Mouse (Mus musculus): ENCODE results near the gene Lrba. TPM values are rescaled to one million over a fixed set of nuclear protein-coding genes. Genes with fewer than 3 reads are reported as not detected.

The Lrba gene
- total RNA-seq, 2 experiments from 2014 or later: 21.3 TPM

DNA sequence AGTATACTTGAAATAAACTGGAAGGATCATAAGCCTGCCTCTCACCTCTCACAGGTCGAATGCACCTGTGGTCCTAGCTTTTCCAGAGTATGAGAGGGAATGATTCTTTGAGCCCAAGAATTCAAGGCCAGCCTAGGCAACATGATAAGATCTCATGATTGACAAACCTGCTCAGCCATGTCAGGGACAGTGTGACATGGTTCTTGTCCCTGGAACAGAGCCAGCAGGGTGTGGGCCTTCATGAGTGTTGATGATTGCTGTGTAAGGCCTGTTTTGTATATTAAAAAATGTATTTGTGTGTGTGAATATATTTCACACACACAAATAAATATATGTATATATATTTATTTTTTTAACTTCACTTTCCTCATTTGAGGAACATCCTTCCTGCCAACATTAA lies 29.3 kb downstream of the Lrba start:
- no peak for DNase-seq (ENCODE audit: low spot score in 2 of 2)

DNA sequence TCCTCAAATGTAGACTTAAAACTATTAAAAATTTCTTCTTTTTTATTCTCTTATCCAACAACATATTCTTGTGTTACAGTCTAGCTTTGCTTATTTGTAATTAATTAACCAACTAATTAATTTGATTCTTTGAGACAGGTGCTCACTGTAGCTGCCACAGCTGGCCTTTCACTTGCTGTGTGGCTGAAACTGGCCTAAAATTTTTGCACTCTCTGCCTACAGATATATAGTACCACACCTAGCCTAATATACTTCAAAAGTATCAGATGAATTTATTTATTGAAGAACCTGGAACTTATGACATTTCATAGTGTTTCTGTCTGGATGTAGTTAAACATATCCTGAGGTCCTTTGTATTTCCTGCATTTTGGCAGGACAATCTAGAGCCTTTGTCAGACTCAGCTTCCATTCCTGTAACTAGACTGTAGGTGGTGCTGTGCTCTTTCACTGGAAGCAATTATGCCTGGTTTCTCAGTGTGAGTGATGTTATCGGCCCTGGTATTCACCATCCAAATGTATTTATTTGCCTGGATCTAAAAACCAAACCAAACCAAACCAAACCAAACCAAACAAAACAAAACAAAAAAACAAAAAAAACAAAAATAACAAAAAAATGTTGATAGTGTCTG lies 43.7 kb downstream of the Lrba start:
- peak; percentile 10 to 22 for DNase-seq (ENCODE audit: low spot score in 2 of 2)

DNA sequence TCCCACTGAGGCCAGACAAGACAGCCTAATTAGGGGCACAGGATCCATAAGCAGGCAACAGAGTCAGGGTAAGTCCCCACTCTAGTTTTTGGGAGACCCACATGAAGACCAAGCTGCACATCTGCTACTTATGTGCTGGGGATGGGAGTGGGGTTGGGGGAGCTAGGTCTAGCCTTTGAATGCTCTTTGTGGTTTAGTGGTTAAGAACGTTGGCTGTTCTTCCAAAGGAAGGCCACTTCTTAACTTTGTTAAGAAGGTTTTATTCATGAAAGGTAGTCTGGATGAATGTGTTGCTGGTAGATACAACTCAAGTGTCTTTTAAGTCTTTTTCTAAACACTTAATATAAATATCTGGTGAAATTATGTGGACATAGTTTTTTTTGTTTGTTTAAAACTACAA lies 51.2 kb downstream of the Lrba start:
- no peak for DNase-seq (ENCODE audit: low spot score in 2 of 2)

DNA sequence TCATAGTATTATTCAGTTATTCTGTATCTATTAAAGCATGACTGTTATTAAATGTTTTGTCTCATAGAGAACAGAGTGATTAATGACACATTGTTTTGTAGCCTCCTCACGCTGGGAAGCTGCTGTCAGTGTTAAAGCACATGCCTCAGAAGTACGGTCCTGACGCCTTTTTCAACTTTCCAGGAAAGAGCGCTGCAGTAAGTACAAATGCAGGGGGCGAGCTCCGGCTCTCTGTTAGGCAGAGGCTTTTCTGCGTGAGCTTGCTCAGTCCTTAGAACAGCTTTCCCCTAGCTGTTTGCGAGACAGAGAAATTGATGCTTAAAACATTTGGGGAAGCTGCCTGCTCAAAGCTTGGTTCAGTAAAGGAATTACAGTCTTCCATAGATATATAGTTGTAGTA lies 66.8 kb downstream of the Lrba start:
- no peak for DNase-seq (ENCODE audit: low spot score in 2 of 2)

DNA sequence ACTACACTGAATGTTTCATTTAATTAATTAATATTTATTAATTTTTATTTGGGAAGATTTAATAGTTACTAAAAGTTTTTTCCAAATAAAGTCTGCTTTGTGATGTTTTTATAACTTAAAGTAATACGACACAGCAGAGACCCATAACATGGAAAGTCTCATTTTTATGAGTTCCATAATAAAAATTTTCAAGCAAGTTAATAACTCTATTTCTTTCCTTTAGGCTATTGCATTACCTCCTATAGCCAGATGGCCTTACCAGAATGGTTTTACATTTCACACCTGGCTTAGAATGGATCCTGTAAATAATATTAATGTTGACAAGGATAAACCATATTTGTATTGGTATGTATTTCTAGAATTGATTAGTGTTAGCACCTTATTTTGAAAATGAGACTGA lies 70.4 kb downstream of the Lrba start:
- DNase-seq (ENCODE audit: low spot score in 2 of 2): no peak

DNA sequence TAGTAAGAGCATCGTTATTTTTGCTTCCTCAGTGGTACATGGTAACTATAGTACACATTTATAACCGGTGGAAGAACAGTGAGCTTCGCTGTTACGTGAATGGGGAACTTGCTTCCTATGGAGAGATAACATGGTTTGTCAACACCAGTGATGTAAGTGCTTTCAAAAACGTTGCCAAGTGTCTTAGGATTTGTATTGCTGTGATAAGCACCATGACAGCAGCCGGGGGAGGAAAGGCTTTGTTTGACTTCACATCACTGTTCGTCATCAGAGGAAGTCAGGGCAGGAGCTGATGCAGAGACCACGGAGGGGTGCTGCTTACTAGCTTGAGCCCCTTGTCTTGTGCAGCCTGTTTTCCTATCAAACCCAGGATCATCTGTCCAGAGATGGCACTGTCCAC lies 71.7 kb downstream of the Lrba start:
- no peak for DNase-seq (ENCODE audit: low spot score in 2 of 2)

DNA sequence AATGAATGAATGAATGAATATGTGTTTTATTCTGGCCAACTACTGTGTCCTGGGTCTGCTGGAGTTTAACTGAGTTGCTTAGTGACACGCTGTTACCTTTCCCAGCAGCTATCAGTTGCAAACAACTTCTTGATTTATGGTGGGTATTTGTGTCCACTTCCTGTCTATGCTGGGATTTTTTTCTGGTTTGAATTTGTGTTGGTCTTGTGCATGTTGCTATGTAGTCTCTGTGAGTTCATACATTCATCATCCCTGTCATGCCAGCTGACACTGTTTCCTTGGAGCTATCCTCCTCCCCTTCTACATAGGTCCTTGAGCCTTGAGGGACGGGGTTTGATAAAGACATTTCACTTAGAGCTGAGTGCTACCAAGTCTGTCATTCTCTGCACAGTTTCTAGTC lies 84.4 kb downstream of the Lrba start:
- DNase-seq (ENCODE audit: low spot score in 2 of 2): no peak

DNA sequence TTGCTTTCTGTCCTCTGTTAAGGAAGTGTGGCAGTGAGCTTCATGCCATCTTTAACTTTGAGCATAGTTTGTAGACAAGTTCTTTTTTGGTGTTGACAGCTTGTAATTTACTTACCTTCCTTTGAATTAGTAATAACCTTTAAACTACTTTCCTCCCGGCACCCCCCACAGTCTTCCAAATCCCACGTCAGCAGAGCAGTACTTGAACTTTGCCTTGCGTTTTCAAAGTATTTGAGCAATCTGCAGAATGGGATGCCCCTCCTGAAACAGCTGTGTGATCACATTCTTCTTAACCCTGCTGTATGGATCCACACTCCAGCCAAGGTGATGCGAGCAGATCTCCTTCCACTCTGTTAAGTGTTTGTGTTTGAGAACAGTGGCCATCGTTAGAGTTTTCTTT lies 85.7 kb downstream of the Lrba start:
- DNase-seq (ENCODE audit: low spot score in 2 of 2): no peak

DNA sequence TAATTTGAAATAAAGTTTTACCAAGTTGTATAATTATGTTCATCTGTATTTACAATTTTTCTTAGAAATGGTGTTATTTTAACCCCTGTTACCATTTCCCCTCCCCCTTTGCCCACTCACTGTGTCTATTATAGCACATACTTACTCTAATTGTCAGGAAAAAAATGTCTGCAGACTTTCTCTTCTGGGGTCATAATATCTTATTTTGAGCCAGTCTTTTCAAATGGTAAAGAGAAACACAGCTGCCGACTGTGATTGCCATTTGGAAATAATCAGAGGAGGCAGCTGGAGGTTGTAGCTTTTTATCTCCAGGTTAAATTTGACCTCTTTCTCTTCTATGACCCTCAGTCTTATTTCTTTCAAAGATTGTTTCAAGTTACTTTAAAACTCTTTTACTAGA lies 86.9 kb downstream of the Lrba start:
- DNase-seq (ENCODE audit: low spot score in 2 of 2): no peak

DNA sequence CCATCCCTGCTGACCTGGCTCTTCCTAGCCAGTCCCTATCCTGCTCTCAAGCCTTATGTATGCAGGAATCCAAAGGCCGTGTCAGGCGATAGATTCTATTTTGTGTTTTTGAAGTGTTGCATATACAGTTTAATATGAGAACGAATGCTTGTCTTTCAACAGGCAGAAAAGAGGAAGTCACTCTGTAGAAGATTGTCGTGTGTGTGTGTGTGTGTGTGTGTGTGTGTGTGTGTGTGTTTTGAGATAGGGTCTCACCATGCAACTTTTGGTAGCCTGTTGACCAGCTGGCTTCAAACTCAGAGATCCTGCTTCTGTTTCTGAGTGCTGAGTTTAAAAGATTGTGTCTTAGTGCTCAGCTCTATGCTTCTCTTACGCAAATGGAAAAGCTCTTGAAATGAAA lies 93.2 kb downstream of the Lrba start:
- no peak for DNase-seq (ENCODE audit: low spot score in 2 of 2)

DNA sequence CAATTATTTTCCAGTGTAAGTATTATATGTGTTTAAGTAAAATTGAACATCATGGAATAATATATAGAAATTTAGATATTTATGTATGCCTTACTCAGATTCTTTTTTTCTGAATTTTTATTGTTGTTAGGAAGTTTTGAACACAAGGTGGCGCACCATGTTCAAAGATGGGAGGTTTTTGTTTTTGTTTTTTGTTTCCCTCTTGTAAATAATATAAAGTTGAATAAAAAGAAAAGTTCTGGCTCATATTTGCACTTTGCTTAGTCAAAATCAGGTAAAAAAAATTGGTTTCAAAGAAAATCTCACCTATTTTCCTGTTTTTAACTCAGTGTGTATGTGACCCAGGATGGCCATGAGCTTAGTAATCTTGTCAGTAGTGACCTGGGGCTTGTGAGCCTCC lies 104.1 kb downstream of the Lrba start:
- peak; percentile 27 to 37 for DNase-seq (ENCODE audit: low spot score in 2 of 2)

DNA sequence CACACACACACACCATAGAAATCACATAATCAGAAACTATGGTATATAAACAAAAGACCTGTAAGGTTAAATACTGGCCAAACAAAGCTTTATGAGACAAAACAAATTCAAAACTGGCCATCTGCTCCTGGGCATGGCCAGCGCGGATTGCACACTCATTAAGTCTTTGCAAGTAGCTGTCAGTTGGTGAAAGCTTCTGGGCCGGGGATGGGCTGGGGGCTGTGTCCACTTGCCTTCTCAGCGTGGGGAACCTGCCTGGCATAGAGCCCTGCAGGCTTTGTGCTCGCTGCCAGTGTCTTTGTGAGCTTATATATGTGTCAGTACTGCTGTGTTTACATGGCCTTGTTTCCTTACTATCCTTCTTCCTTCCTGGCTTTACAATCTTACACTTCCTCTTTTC lies 118.8 kb downstream of the Lrba start:
- DNase-seq (ENCODE audit: low spot score in 2 of 2): no peak

DNA sequence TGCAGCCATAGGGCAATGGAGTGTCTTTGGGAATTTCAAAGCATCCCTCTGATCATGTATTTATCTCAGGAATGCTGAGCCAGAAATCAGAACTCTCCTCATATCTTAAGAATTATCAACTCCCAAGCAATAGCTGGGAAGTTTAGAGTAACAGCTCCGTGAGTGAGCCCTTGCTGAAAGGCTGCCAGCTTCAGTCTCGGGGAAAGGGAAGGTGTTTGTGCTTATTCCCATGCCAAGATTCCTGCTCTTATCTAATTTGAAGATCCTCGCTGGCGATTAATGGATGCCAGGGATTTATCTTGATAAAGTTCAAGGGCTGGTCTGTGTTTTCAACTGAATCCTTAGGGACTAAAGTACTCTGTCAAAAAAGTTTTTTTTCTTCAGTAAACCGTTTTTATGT lies 138.0 kb downstream of the Lrba start:
- no peak for DNase-seq (ENCODE audit: low spot score in 2 of 2)

DNA sequence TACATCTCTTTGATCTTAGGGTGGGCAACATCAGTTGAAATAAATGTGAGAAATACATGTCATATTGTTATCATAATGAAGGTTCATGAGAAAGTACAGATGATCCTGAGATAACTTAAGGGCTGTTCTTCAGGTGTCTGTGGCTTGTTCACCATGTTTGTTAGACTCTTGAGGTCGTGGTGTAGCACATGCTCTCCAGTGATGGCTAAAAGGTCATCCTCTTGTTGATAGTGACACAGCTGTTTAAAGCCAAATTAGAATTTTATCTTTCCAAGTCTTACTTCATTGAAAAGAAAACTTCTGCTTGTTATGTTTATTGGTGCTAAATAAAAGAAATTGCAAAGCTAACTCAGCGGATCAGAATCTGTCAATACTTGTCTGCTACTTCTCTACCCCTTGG lies 147.0 kb downstream of the Lrba start:
- DNase-seq (ENCODE audit: low spot score in 2 of 2): no peak

DNA sequence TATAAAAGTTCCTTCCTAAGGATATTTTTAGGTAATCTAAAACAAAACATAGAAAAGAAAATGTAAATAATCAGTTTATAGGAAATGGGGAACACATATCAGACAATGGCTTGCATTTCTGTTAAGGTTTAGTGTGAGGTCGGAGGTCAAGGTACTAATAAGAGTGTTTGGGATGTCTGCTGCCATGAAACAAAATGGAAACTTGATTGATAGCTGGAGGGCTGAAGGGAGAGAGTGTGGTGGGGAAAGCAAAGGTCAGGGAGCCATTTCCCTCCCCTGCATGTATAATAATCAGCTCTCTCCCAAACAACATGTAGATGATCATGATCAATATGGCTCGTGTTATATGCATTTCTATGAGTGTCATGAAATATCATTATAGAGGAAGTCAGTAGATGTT lies 150.8 kb downstream of the Lrba start:
- no peak for DNase-seq (ENCODE audit: low spot score in 2 of 2)

DNA sequence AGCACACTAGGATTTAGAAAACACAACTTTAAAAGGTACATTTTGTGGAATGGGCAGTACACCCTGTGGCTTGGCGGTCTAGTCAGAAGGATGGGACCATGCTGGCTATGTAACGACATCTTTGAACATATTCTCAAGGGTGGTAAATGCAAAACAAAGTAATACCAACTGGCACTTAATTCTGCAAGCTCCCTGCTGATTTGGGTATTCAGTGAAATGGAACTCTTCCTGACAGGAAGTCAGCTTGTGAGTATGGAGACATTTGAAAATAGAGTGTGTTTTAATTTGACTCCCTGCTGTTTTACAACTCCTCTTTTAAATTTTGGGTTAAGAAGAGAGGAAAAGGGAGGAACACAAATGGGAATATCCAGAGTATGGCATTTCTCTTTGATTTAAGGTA lies 158.1 kb downstream of the Lrba start:
- no peak for DNase-seq (ENCODE audit: low spot score in 2 of 2)

DNA sequence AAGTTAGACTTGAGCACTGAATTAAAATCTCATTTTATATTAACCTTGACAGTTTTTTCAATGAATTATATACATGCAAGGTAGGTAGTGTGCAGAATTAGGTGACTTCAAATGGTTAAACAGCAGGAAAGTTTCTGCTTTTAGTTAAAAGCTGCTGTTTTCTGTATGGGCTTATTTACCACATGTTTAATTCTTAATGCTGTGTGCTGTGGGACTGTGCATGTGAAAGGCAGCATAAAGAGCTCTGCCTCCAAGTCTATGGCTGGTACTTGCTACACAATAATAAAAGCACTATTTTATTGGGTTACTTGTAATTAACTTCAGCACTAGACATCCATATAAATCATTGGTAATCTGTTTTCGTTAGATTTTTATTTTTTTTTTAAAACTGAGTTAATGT lies 160.6 kb downstream of the Lrba start:
- no peak for DNase-seq (ENCODE audit: low spot score in 2 of 2)

DNA sequence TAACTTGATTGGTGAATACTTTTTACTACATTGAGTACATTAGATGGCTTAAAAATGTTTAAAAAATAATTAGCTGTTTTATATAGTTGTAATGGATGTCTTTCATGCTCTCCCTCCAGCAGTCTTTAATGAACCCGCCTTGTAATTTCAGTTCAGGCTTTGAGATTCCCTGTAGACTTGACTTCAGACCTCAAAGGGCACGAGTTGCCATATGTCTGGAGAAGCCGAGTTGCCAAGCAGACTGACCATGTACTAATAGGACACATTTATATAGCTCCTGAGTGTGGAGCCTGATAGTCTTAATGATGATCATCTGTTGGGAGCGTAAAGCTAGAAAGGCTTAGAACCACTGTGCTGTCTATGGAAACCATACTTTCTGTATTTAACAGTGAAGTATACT lies 161.8 kb downstream of the Lrba start:
- DNase-seq (ENCODE audit: low spot score in 2 of 2): no peak

DNA sequence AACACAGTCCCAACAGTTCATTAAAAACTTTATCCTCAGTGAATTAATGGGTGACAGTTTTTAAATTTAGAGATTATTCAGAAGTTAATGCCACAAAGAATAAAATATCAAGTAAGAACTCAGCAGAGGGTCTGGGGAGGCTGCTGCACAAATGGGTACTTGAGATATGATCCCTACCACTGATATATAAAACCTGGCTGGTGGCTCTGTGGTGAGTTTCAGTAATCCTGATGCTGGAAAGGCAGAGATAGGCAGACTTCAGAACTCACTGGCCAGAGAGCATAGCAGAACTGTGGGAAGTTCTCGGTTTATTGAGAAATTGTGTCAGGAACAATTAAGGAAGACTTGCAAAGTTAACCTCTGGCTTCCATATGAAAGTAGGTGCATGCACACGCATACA lies 199.3 kb downstream of the Lrba start:
- DNase-seq (ENCODE audit: low spot score in 2 of 2): no peak

DNA sequence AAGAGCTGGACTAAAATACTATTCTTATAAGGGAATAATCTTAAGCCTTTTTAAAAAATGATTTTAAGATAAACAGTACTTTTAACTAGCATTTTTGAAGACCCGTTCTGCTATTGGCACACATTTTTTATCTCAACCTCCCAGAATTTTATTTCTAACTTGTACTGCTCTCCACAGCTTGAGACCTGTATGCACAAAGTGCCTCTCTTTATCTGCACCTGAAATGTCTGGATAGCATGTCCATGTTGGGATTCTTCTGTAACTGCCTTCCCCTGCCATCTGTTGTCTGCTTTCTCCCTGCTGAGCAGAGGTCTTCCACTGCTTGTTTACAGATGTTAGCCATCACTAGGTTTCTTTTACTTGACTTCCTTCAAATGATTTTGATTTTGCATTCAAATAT lies 202.3 kb downstream of the Lrba start:
- no peak for DNase-seq (ENCODE audit: low spot score in 2 of 2)

DNA sequence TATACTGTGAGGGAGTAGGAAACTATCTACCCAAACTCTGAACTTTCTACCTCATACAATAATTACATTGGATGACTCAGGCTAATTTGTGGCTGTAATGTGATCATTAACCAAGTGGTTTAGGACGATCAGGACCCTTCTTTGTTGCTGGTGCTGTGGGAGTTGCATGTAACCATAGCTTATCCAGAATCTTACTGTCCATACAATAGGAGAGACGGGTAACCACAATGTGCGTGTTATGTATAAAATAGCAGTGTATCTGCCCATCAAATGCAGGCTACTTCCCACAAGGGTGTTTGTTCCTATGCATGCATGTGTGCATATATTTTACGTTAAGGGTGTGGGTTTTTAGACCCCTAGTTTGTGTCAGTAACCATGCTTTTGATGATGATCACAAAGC lies 219.0 kb downstream of the Lrba start:
- DNase-seq (ENCODE audit: low spot score in 2 of 2): no peak

DNA sequence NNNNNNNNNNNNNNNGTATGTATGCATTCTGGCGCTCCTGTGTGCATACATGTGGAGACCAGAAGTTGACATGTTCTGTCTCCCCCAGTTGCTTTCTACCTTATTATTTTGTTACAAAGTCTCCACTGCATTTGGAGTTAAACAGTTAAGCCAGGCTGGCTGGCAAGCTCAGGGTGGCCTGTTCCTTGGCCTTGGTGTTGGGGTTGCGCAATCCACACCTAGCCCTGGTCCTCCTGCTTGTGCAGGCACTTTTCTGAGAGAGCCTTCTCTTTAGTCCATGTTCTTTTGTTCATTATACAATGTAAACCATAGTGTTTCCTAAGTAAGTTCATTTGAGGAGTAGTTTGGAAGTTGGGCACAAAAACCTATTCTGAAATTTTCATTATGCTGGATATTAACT lies 226.7 kb downstream of the Lrba start:
- DNase-seq (ENCODE audit: low spot score in 2 of 2): no peak

DNA sequence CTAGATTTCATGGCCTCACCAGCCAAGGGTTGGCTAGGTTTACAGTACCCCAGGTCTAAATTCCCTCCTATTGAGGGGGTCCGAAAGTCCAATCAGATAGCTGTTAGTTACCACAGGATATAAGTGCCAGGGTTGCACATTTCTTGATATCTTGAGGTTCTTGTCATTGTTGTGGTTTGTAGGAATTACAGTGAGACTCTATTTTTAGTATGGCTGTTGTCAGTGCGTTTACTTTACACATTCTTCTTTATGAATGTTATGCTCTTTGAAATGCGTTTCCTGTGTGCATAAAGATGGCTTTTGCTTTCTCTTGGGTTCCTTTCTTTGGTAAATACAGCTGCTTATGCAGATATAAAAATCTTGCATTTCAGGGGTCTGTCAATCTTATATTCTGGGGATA lies 237.1 kb downstream of the Lrba start:
- no peak for DNase-seq (ENCODE audit: low spot score in 2 of 2)

DNA sequence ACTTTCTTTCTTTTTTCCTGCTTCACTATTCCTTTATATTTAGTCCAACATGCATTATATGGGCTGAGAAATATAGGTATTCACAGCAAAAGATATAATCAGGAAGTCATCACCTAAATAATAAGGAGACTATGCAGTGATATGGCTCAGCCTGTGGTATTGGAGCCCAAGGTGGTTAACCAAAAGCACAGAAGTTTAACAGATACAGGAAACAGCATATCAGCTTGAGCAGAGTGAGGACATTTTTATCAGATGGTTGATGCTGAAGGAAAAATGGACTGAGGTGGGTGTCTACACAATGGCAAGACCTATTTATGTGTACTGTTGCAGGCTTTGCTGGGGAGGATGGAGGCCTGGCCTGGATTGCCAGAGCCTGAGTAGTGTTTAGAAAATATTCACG lies 265.5 kb downstream of the Lrba start:
- no peak for DNase-seq (ENCODE audit: low spot score in 2 of 2)
